Mouse (Mus musculus): ENCODE measurements around the gene Scgb1a1.
"Not testable (repeated sequence)": the region's sequence is repeated elsewhere in the genome, so short reads cannot be mapped to it uniquely, and the experiment has no call there.

Scgb1a1 gene

DNA sequence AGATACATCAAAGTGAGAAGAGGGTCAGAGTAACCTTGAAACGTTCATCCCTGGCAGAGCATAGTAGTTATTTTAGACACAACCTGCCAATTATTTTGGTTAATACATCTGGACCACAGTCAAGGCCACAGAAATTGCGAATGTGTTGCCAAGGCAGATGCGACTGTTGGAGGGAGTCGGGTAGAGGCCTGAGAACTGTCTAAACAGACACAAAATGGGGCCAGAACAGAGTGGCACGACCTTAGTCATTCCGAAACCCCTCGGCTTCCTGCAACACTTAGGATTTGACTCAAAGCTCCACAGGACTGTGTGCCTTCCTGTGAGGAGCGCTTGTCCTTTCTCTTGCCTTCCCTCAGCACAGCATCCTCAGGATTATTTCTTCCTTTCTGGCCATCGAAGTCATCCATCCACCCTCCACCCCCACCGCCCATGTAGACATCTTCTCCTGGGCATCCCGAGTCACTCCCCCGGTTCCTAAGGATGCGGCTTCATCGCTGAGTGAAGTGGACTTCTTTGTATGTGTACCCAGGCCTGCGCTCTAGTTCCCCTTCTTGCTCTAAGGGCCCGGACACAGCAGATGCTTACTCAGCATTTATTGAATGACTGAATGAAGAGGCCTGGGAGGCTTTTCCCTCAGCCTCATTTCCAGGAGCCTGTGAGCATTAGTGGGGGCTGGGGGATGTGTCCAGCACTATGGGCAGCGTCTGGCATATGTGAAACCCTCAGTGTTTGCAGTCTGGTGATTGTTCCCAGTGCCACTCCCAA lies 12.7 kb upstream of the Scgb1a1 start:
- no peak for DNase-seq (ENCODE audit: low spot score)

DNA sequence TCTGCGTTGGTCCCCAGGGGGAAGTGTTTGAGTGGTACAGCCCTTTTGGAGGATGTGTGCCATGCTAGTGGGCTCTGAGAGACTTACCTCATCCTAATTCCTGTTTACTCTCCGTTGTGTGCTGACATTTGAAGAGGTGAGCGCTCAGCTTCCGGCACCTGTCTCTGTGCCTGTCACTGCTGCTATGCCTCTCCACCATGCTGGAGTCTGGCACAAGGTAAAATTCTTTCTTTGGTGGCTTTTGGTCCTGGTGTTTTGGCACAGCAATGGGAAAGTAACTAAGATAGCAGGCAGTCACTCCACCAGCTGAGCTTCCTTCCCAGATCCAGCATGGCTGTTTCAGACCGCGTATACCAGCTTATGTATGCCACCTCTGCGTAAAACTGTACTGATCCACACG lies 12.0 kb upstream of the Scgb1a1 start:
- no peak for DNase-seq (ENCODE audit: low spot score)

DNA sequence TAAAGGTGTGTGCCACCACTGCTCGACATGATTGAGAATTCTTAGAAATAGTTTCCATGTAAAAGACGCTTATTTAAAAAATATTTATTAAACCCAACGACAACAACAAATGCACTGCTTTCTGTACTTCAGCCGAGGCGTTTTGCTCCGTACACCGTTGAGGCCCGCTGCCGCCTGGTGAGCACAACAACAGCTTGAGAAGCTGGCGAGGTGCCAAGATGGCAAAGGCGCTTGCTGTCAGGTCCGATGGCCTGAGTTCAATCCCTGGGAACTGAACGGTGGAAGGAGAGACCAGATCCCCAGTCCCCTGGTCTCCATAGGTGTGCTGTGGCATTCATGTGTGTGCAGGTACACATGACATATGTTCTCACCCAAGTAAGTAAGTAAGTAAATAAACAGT lies 9.7 kb upstream of the Scgb1a1 start:
- no peak for DNase-seq (ENCODE audit: low spot score)

DNA sequence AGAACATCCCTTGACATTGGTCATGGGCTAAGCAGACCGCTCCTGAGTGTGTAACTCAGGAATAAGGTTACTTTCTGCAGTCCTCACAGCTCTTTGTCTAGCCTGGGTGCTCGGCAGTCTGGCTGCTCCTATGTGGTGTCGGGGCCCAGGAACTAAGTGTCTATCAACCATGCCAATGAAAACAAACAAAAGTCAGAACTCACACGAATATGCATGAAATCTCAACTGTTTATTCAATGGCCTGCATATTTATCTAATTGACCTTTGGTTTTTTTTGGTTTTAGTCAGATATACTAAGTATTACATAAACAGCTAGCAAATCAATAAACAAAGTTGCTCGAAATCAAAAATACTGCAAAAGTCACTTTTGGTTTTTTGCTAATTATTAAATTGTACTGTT lies 7.4 kb upstream of the Scgb1a1 start:
- DNase-seq (ENCODE audit: low spot score), result no peak

DNA sequence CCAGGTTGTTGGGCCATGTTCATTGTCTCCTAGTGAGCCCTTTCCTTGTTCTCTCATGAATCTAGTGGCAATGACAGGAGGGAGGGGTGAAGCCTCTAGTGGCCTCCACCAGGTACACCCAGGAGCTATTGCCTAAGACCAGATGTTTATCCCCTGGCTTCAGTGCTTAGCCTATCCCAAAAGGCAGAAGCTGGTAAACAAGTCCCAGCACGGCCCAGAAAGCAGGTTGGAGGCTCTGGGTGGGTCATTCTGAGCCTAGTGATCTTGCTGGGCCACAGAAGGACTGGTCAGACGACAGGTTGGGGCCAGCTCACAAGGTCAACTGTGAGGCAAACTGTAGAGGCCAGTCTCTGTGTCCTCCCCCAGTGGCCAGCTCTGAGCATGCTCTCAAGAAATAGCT lies 3.0 kb upstream of the Scgb1a1 start:
- DNase-seq (ENCODE audit: low spot score), result no peak

DNA sequence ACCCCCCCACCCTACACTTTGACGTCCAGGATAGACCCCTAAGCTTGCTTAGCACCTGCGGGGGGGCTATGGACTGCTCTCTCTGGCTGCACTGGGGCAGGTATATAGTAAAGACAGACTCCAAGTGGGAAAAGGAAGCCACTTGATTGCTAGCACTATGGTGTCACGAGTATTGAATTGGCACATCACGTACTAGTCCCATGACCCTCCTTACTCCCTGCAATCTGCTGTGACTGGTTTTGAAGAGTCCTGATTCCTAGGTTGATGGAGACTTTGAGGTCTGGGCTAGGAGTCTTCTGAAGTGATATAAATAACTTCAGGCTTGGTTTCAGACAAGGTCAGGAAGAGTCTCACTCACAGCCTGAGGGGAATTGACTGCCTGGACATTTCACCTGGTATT lies 2.4 kb upstream of the Scgb1a1 start:
- no peak for DNase-seq (ENCODE audit: low spot score)

DNA sequence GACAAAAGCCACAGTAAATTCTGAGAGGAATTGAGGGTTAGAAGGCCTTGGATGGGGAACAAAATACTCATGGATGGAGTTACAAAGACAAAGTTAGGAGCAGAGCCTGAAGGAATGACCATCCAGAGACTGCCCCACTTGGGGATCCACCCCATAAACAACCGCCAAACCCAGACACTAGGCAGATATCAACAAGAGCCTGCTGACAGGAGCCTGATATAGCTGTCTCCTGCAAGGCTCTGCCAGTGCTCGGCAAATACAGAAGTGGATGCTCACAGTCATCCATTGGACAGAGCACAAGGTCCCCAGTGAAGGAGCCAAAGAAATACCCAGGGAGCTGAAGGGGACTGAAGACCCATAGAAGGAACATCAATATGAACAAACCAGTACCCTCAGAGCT lies 3.9 kb downstream of the Scgb1a1 start:
- DNase-seq (ENCODE audit: low spot score), result not testable (repeated sequence)

DNA sequence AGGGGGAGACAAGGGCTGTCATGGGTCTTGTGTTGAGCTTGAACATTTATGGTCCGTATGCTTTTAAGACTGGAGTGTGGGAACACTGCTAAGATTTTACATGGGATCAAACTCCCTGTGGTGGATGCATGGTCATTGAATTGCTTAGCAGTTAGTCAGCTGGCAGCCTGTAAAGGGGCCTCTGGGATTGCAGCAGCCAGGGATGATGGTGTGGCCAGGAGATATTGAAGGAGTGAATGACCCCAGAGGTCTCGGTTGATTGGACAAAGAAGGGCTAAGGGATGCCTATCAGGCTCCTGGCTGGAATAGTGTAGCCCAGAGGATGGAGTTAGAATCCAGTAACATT lies 4.8 kb downstream of the Scgb1a1 start:
- no peak for DNase-seq (ENCODE audit: low spot score)

DNA sequence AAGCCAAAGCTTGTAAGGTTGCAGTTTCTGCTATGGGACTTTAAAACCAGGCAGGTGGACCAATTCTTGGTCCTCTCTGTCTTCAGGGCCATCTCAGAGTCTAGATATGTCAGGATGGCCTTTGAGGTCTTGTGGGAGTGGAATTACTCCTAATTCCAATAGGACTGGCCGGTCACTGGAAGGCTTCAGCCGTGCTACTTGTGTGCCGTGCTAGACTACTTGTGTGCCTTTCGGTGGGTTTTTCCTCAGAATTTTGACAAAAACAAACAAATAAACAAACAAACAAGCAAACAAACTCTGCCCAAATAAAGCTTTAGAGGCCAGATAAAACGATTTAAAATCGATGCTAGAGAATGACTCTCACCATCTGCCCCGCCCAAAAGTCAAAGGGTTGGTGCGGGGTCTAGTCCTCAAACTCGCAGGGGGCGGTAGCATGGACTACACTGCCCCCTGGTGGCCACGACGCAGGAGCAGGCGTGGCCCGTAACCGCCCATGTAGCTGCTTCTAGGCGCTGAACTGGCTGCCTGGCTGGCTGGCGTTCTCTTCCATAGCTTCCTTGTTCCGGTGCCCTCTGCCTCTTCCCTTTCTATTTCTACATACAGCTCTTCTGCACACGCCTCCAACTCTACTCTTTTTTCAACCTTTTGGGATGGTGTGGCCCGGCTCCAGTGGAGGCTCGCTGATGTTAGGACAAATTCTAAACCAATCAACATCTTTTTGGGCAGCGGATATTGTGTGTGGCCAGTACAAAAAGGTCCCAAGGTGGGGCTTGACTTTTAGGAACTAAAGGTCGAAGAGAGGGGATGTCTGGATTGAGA lies 5.4 kb downstream of the Scgb1a1 start:
- DNase-seq (ENCODE audit: low spot score), result peak; percentile 79

DNA sequence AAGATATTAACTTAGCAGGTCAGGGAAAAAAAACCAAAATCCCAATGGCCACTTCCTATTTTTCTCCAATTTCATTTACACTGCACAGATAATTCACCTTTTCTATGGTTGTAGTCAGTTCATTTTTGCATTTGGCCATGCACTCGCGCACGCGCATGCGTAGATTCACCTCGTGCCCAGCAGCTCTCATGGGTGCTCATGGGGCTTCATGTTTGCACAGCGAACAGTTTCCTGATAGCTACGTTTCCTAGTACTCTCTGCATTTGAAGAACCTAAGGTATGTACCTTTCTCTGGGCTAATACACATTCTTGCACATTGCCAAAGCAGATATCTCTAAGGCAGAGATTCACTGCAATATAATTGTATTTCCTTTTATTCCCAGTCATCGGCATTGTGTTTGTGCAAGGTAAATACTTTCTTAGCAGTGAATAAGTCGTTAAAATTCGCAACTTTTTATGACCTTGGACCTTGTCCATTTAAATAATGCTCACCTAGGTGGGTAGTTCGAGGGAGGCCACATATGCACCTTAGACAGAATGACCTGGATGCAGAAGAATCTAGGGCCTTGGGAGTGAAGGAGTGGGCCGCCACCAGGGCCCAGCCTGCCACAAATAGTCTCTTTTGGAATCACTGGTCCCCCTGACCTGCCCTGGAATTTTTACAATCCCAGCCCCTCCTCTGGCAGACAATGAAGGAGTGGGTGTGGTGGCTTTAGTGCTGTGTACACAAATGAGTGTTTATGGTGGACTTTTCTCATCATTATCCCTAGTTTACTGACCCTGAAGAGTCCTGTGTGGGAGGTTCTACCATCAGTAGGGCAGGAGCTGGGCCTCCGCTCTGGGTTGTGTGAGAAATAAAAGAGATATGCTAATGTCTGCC lies 6.2 kb downstream of the Scgb1a1 start:
- peak; percentile 38 for DNase-seq (ENCODE audit: low spot score)

DNA sequence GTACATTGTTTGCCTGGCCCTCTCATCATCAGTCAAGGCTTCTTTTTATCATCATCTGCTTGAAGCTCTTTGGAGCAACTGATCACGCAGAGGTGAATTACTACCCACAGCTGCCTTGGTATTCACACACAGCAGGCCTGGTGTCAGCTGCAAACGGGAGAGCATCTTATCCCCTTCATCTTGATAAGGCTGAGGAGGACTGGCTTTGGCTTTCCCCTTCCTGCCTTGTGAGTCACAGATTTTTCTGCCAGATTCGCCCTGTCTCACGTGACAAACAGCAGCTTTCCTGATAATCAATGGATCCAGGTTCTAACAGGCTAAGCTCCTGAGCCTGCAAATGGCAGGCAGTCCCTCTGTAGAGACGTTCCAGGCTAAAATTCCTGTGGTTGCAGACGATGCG lies 7.8 kb downstream of the Scgb1a1 start:
- peak; percentile 61 for DNase-seq (ENCODE audit: low spot score)

DNA sequence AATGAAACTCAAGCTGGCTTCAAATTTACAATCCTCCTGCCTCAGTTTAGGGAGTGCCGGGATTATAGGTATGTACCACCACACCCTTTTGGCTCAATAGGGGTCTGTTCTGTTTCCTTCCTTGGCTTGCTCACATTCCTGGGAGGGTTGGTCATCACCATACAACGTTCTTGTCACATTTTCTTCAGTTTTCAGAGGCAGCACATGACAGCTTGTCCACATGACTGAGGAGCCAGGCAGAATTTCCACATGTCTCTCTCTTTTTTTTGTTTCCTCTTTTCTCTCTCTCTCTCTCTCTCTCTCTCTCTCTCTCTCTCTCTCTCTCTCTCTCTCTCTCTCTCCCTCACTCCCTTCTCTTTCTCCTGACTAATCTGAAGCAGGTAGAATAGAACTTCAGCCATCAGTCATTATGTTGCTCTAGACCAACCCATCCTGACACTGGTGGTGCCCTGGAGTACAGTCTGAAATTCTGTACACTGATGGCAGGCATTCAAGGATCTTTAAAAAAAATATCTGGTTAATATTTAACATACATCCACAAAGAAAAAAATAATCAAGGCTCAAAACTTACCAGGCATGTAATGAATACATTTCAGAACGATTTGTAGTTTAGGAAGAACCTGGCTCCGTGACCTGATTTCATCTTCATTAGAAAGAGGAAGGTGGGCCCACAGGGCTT lies 10.6 kb downstream of the Scgb1a1 start:
- DNase-seq (ENCODE audit: low spot score), result no peak

DNA sequence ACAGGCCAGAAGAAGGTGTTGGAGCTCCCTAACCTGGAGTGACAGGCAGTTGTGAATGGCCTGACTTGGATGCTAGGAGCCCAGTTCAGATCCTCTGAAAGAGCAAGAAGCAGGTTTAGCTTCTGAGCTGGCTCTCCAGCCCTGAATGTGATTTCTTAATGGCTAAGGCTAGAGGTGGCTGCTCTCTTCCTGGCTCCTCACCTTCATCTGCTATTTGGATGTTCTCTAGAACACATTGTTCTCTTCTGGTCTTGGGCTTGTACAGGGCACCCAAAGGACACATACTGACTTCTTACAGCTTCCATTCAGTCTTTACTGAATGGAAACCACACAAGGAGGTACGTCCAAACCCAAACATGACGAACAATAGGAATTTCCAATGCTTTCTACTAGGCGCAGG lies 11.7 kb downstream of the Scgb1a1 start:
- DNase-seq (ENCODE audit: low spot score), result no peak

DNA sequence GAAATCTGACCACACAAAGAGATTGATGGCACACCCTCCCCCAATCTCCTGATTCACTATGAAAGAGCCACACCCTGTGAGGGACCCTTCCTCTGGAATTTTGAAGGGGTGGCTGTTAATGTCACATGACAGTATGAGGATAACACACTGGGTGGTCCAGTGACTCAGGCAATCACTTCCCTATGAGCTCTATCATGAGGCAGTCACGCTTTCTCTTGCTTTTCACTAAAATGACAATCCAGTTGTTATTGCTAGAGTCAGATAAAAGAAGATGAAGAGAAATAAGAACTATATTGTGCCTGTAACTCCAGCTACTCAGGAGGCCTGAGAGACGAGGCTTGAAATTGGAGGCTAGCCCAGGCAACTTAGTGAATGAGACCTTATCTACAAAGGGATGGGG lies 12.2 kb downstream of the Scgb1a1 start:
- DNase-seq (ENCODE audit: low spot score), result no peak

DNA sequence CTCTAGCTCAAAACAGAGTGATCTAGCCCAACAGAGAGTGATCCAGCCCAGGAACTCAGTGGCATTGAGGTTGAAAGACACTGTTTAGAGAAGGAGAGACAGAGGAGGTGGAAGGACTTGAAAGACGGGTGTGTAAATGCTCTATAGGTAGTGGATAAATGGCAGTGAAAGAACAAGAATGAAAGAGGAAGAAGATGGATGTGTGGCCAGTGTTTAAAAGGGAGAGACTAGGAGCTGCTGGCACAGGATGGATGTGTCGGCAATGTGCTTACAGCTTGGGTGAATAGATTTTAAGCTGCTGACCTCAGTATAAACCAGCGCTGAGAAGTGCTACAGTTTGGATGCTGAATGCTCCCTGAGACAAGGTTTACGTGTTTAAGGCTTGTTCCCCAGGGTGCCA lies 13.3 kb downstream of the Scgb1a1 start:
- no peak for DNase-seq (ENCODE audit: low spot score)

DNA sequence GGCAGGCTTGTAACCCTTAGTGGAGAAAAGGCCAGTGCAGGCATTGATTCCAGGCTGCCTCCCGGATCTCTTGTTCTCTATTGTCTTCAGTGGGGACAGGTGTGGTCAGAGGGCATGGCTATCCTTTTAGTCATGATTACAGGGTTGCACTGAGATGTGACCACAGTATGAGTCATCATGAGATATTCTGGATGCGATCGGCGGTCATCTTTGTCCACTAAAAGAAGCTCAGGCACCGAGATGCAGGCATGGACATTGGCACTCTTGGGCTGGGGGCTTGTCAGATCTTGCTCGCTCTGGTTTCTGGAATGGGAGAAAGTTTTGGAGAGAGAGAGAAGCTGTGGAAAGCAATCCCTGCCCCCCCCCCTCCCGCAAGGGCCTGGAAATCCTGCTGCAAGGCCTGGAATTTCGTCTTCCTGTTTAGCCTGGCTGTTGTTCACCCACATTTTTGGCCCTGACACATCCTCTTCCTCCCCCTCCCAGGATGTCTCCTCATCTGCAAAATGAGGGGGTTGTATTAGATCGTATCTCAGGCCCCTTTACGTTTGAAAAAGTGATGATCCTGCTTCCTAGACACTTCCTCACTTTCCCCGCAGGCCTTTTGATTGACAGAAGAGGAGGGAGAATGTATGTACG lies 13.9 kb downstream of the Scgb1a1 start:
- DNase-seq (ENCODE audit: low spot score), result no peak

DNA sequence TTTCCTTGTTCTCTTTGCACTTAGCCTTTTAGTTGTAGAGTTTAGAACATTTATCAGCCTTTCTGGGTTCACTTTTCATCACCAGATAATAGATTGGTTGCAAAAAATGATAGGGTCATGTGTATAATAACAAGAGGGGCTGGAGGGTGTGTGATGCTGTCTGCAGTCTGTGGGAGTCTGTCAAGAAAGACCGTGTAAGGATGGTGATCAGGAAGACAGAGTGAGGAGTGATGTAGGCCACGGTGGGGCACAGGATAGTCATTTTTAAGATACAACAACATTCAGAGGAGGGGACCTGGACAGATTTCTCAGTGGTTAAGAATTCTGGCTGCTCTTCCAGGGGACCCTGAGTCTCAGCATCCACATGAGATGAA lies 15.6 kb downstream of the Scgb1a1 start:
- no peak for DNase-seq (ENCODE audit: low spot score)

DNA sequence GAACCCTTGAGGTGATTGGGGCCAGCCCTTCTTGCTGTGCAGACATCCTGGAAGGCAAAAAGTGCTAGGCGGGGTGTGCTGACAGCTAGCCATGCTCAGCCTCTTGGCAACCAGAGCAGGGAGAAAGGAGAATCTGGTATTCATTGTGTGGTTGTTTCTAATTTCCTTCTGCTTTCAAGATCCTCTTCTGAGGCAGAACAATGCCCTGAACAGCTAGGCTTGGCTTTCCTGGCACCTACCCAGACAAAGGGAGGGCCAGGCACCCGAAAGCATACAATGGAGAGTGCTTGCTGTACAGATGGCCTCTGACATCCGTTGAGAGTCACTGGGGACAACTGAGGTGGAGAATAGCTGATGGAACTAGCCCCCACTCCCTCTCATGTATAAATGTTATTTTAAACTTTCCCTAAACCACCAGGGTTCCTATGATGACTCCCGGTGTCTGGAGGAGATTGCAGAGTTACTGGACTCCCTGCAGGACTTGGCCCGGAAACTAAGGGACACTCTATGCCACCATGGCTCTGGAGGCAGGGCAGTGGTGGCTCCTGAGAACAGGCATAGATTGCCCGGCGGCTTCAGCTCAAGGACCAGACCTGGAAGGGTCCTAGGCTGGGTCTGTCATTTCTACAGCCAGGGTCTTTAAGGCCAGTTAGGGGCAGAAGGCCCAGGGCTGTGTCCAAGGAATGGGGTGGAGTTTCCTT lies 16.2 kb downstream of the Scgb1a1 start:
- no peak for DNase-seq (ENCODE audit: low spot score)

DNA sequence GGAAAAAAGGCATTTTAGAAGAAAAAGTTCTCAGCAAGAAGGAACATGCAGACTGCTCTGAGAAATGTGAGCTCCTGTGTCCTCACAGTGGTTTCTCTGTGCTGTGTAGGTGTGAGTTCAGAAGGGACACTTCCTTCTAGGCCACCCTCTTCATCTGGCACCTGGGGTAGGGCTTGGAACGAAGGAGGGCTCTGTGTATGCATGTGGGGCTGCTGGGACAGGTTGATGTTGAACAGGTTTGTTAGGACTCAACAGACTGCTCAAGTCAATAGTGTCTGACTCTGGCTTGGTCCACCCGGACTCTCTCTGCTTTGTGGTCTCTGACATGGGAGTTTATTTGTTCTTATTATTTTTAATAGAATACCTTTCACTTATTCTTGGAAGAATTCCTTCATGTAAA lies 17.4 kb downstream of the Scgb1a1 start:
- no peak for DNase-seq (ENCODE audit: low spot score)

DNA sequence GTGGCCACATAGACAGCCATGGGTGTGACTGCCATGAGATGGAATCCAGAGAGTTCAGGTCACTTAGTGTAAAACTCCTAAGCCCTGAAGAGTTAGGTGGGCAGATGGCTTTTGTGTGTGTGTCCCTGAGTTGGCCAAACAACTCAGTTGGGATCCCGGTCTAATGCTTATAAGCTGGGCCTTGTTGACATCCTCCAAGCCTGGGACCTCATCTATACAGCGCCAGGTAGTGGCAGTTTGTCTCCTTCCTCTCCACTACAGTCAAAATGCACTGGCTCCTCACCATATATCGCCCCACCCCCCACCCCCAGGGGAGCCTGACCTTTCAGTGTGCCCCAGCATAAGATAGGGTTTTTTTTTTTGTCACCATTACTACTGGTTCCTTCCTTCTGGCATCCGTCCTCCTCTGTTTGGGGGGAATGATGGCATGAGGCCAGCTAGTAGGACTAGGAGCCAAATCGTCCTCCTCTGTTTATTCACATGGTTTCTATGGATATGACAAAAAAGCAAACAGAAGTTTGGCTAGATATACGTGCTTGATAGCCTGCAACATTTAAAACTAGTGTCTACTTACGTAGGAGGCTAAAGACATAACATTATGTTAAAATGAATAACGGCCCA lies 18.0 kb downstream of the Scgb1a1 start:
- DNase-seq (ENCODE audit: low spot score), result no peak

DNA sequence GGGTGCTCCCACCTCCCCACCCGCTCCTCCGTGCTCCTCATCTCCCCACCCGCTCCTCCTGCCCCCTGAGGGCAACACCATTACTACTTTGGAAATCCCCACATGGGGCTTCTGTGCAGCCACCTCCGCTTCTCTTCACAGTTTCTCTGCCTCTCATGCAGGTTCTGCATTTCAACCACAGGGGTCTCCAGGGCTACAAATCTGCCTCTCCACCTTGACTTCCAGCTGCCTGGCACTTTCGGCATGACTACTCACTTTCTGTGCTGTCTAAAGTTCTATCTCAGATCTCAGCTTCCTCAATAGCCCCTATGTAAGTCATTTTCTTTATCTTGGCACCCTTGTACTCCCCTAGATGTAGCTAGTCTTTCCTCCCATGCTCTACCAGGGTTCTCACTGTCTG lies 20.5 kb downstream of the Scgb1a1 start:
- no peak for DNase-seq (ENCODE audit: low spot score)
